Mouse (Mus musculus) MEL (cell line): Measurements from ENCODE around the gene Sdr39u1. TPM values are rescaled to one million over a fixed set of nuclear protein-coding genes. Genes with fewer than 3 reads are reported as not detected.

Source experiments
- DNase-seq: peaks from one replicate; pipeline ENCODE4 v3.0.0; 2011; ENCODE audit warnings: low read depth, low spot score
- H3K27ac ChIP-seq: 2 replicates; pipeline ENCODE4 v1.5.1; 2012; ENCODE audit warnings: low read depth, mild to moderate bottlenecking, control low read depth, low read length, moderate library complexity; ENCODE audit not compliant: control insufficient read depth
- H3K27me3 ChIP-seq, 2 experiments: fragments of 150-350 bp in 1 of 2; sonication (generic) in 1 of 2; 2 replicates each; pipeline ENCODE4 v1.6.1; 2012; ENCODE audit warnings: low read length in 2 of 2, mild to moderate bottlenecking in 2 of 2, improper control_type of control experiment in 1 of 2, moderate library complexity in 1 of 2; ENCODE audit not compliant: insufficient read depth in 2 of 2, control insufficient read depth in 1 of 2
- H3K36me3 ChIP-seq, 2 experiments: 2 replicates each; pipeline ENCODE4 v1.6.1; 2012 to 2014; ENCODE audit warnings: low read length in 2 of 2, improper control_type of control experiment in 1 of 2, inconsistent platforms in 1 of 2, mild to moderate bottlenecking in 1 of 2; ENCODE audit not compliant: insufficient read depth in 2 of 2, control insufficient read depth in 1 of 2
- H3K4me1 ChIP-seq, 2 experiments: fragments of 150-350 bp in 1 of 2; sonication (generic) in 1 of 2; 2 replicates each; pipeline ENCODE4 v1.6.1; 2012; ENCODE audit warnings: low read length in 2 of 2, improper control_type of control experiment in 1 of 2, mild to moderate bottlenecking in 1 of 2; ENCODE audit not compliant: insufficient read depth in 2 of 2, control insufficient read depth in 1 of 2
- H3K4me3 ChIP-seq, 2 experiments: fragments of 150-350 bp in 1 of 2; sonication (generic) in 1 of 2; 2 replicates each; pipeline ENCODE4 v1.5.1; 2012; ENCODE audit warnings: low read depth in 2 of 2, low read length in 2 of 2, mild to moderate bottlenecking in 2 of 2, moderate library complexity in 2 of 2, control low read depth in 1 of 2, improper control_type of control experiment in 1 of 2; ENCODE audit not compliant: control insufficient read depth in 1 of 2, insufficient read depth in 1 of 2
- H3K79me2 ChIP-seq: 2 replicates; pipeline ENCODE4 v1.6.1; 2012; ENCODE audit warnings: mild to moderate bottlenecking, low read length, moderate library complexity; ENCODE audit not compliant: control insufficient read depth, poor library complexity, insufficient read depth
- H3K9ac ChIP-seq: 2 replicates; pipeline ENCODE4 v1.6.1; 2012; ENCODE audit warnings: low read depth, mild to moderate bottlenecking, control low read depth, low read length, moderate library complexity; ENCODE audit not compliant: control insufficient read depth, poor library complexity, severe bottlenecking
- H3K9me3 ChIP-seq: fragments of 150-350 bp; sonication (generic); replicated peaks from 2 replicates; pipeline ENCODE4 v1.6.1; 2012; ENCODE audit warnings: mild to moderate bottlenecking, low read length, improper control_type of control experiment, moderate library complexity; ENCODE audit not compliant: insufficient read depth
- BHLHE40 ChIP-seq: IDR thresholded peaks from 2 replicates; pipeline ENCODE4 v1.6.1; 2012; ENCODE audit warnings: low read depth, mild to moderate bottlenecking, inconsistent platforms, low read length, improper control_type of control experiment, borderline replicate concordance
- CHD1 ChIP-seq: IDR thresholded peaks from 2 replicates; pipeline ENCODE4 v1.6.1; 2012; ENCODE audit warnings: low read depth, mild to moderate bottlenecking, inconsistent platforms, low read length, improper control_type of control experiment
- E2F4 ChIP-seq: IDR thresholded peaks from 2 replicates; pipeline ENCODE4 v1.6.1; 2011; ENCODE audit warnings: low read depth, low read length, improper control_type of control experiment, borderline replicate concordance
- ELF1 ChIP-seq: IDR thresholded peaks from 2 replicates; pipeline ENCODE4 v1.6.1; 2014; ENCODE audit warnings: low read depth, mild to moderate bottlenecking, inconsistent platforms, low read length, improper control_type of control experiment, moderate library complexity
- EP300 ChIP-seq, 2 experiments: IDR thresholded peaks; 2 replicates each; pipeline ENCODE4 v1.6.1; 2011; ENCODE audit warnings: improper control_type of control experiment in 2 of 2, low read length in 2 of 2, low read depth in 1 of 2, mild to moderate bottlenecking in 1 of 2
- ETS1 ChIP-seq: IDR thresholded peaks from 2 replicates; pipeline ENCODE4 v1.6.1; 2012; ENCODE audit warnings: low read depth, mild to moderate bottlenecking, inconsistent platforms, low read length, improper control_type of control experiment, moderate library complexity
- GATA1 ChIP-seq: IDR thresholded peaks from 2 replicates; pipeline ENCODE4 v1.6.1; 2011; ENCODE audit warnings: low read depth, low read length, improper control_type of control experiment
- JUND ChIP-seq: IDR thresholded peaks from 2 replicates; pipeline ENCODE4 v1.6.1; 2011; ENCODE audit warnings: low read depth, mild to moderate bottlenecking, improper control_type of control experiment, low read length
- MAFK ChIP-seq: IDR thresholded peaks from 2 replicates; pipeline ENCODE4 v1.6.1; 2011; ENCODE audit warnings: low read depth, mild to moderate bottlenecking, low read length, improper control_type of control experiment, borderline replicate concordance
- MXI1 ChIP-seq: IDR thresholded peaks from 2 replicates; pipeline ENCODE4 v1.6.1; 2011; ENCODE audit warnings: mild to moderate bottlenecking, low read depth, low read length, improper control_type of control experiment
- MYB ChIP-seq: IDR thresholded peaks from 2 replicates; pipeline ENCODE4 v1.6.1; 2011; ENCODE audit warnings: mild to moderate bottlenecking, low read depth, low read length, improper control_type of control experiment
- MYC ChIP-seq: IDR thresholded peaks from 2 replicates; pipeline ENCODE4 v1.6.1; 2011; ENCODE audit warnings: low read depth, mild to moderate bottlenecking, low read length, improper control_type of control experiment, moderate library complexity
- NELFE ChIP-seq: IDR thresholded peaks from 2 replicates; pipeline ENCODE4 v1.6.1; 2011; ENCODE audit warnings: low read depth, low read length, improper control_type of control experiment
- NRF1 ChIP-seq: IDR thresholded peaks from 2 replicates; pipeline ENCODE4 v1.6.1; 2014; ENCODE audit warnings: low read depth, mild to moderate bottlenecking, inconsistent platforms, low read length, improper control_type of control experiment, moderate library complexity; ENCODE audit not compliant: poor library complexity, insufficient read depth, severe bottlenecking
- POLR2AphosphoS5 ChIP-seq: IDR thresholded peaks from 2 replicates; pipeline ENCODE4 v1.6.1; 2012; ENCODE audit warnings: low read depth, borderline replicate concordance, mild to moderate bottlenecking, inconsistent platforms, low read length, moderate library complexity, mixed read lengths
- RCOR1 ChIP-seq: IDR thresholded peaks from 2 replicates; pipeline ENCODE4 v1.6.1; 2012; ENCODE audit warnings: low read depth, mild to moderate bottlenecking, inconsistent platforms, low read length, improper control_type of control experiment
- SIN3A ChIP-seq: IDR thresholded peaks from 2 replicates; pipeline ENCODE4 v1.6.1; 2012; ENCODE audit warnings: low read length, improper control_type of control experiment, inconsistent platforms
- TBP ChIP-seq: IDR thresholded peaks from 2 replicates; pipeline ENCODE4 v1.8.0; 2011; ENCODE audit warnings: low read depth, low read length, improper control_type of control experiment
- UBTF ChIP-seq: IDR thresholded peaks from 2 replicates; pipeline ENCODE4 v1.6.1; 2012; ENCODE audit warnings: low read depth, mild to moderate bottlenecking, inconsistent platforms, low read length, improper control_type of control experiment, moderate library complexity, borderline replicate concordance; ENCODE audit not compliant: insufficient read depth
- USF2 ChIP-seq, 2 experiments: IDR thresholded peaks; 2 replicates each; pipeline ENCODE4 v1.6.1; 2011 to 2012; ENCODE audit warnings: improper control_type of control experiment in 2 of 2, low read length in 2 of 2, borderline replicate concordance in 1 of 2, inconsistent platforms in 1 of 2, low read depth in 1 of 2, mild to moderate bottlenecking in 1 of 2; ENCODE audit not compliant: insufficient read depth in 1 of 2
- ZC3H11A ChIP-seq: IDR thresholded peaks from 2 replicates; pipeline ENCODE4 v1.6.1; 2012; ENCODE audit warnings: low read depth, mild to moderate bottlenecking, inconsistent platforms, low read length, improper control_type of control experiment
- ZKSCAN1 ChIP-seq: IDR thresholded peaks from 2 replicates; pipeline ENCODE4 v1.6.1; 2012; ENCODE audit warnings: low read depth, mild to moderate bottlenecking, inconsistent platforms, low read length, improper control_type of control experiment, moderate library complexity
- ZMIZ1 ChIP-seq: IDR thresholded peaks from 2 replicates; pipeline ENCODE4 v1.6.1; 2012; ENCODE audit warnings: low read depth, mild to moderate bottlenecking, inconsistent platforms, low read length, improper control_type of control experiment, moderate library complexity
- ZNF384 ChIP-seq: IDR thresholded peaks from 2 replicates; pipeline ENCODE4 v1.6.1; 2012; ENCODE audit warnings: low read depth, mild to moderate bottlenecking, inconsistent platforms, low read length, improper control_type of control experiment
- polyA plus RNA-seq, 2 experiments: library from polyadenylated mRNA; stranded (reverse) in 1 of 2; unstranded in 1 of 2; fragments of >175 nt in 1 of 2; fragments of >200 nt in 1 of 2; gene quantifications; 2 replicates each; pipeline versions ENCODE4 v1.2.1 to v1.2.4; 2012; ENCODE audit warnings: low replicate concordance in 2 of 2, low read depth in 1 of 2; ENCODE audit not compliant: insufficient read length in 2 of 2, insufficient read depth in 1 of 2, missing spikeins in 1 of 2
- total RNA-seq: library from RNA; depleted of rRNA; stranded (reverse); fragments of 300-350 nt; gene quantifications from 2 replicates; pipeline ENCODE4 v1.2.3, GENCODE M21; 2012

Gene Sdr39u1
- total and polyA plus RNA-seq, 3 experiments, result 1.1 to 2.3 TPM; not detected in 1

DNA sequence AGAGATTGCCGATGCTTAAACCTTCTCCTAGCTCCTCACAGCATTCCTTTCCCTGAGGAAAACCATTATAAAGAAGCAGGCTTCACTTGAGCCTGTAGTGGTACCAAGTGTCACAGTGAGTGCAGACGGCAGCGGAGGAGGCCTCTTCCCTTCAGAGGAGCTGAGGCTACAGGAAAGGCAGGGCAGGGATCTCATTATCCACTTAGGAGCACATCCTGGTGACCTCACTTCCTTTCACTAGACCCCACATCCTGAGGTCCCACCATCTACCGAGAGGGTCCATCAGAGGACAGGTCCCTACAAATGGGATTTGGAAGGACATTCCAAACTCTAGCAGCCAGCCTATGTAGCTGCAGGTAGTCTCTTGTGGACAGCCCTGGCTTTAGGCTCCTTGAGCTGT lies 42.5 kb downstream of the Sdr39u1 start:
- Histone ChIP-seq H3K36me3 (no peaks in the 10 kb centered on the region), H3K9ac (no peak overlapping the region), H3K4me3 (no peak overlapping the region), H3K79me2 (no peaks in the 10 kb centered on the region), H3K27ac (no peak overlapping the region), H3K27me3 (peaks cover 5 to 26% of the 10 kb centered on the region in 2 experiments), H3K9me3 (no peaks in the 10 kb centered on the region), H3K4me1 (no peaks in the 10 kb centered on the region)
- DNase-seq, result no peak
- TF ChIP-seq ZKSCAN1 (no peak), EP300 (IDR thresholded peaks at IDR 0.05; ENCODE audit: low read depth in 1 of 2, low read length in 2 of 2) (no peak), USF2 (IDR thresholded peaks at IDR 0.05; ENCODE audit: borderline replicate concordance in 1 of 2, insufficient read depth in 1 of 2, low read depth in 1 of 2, low read length in 2 of 2) (no peak), NELFE (no peak), TBP (no peak), NRF1 (no peak), SIN3A (no peak), ZC3H11A (no peak)

DNA sequence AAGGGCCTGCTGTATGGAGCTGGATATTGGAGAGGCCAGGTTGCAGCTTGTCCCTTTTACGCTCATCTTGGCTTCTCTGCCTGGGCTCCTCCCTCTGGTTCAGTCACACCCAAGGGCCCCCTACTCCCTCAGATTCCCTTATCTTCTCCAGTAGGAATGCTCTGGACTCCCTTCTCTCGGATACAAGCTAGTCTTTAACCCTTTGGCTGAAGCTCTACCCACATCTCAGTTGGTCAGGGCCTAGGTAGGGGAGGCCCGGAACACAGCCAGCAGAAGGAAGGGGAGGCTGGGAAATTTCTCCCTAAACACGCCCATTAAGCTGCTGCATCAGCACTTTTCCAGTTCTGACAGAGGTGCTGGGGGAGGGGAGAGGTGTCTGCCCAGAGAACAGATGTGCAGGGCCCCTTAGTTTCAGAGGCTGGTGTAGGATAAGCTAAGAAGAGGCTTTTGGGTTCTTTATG lies 45.0 kb downstream of the Sdr39u1 start:
- H3K27me3 ChIP-seq, result peaks cover 7 to 22% of the 10 kb centered on the region in 2 experiments

DNA sequence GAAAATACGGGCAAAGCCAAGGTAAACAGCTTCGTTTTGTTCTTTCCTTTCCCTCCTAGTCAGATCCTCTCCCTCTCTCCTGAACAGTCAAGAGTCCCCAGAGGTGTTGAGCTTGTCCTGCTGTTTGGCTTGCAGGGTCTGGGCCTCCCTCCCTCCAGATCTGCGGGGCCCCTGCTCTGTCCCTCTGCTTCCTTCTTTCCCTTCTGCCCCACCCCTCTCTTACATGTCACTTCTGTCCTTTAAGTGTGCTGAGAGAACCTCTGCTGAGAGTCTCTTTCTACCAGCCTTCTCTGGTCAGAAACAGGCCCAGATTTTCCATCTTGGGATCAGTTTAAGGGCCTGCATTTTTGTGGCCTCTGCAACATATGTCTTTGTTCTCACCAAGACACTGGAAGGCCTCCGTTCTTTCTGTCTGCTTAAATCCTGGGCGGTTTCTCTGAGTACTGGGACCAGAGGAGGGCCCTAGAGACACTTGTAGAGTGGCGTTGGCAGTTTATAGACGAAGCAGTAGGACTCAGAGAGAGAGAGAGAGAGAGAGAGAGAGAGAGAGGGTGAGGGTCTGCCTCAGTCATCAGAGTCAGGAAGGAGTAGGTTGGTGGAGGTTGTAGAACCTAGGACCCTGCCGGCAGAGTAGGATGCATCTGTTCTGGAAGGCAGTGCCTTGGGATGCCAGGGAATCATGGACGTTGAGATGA lies 45.5 kb downstream of the Sdr39u1 start:
- Histone ChIP-seq H3K9me3 (no peaks in the 10 kb centered on the region), H3K27me3 (peaks cover 7 to 22% of the 10 kb centered on the region in 2 experiments), H3K4me1 (no peaks in the 10 kb centered on the region), H3K36me3 (no peaks in the 10 kb centered on the region), H3K27ac (no peak overlapping the region), H3K4me3 (no peak overlapping the region), H3K79me2 (no peaks in the 10 kb centered on the region), H3K9ac (no peak overlapping the region)
- TF ChIP-seq GATA1 (no peak), ZC3H11A (no peak), MAFK (no peak), E2F4 (no peak), UBTF (no peak), ELF1 (no peak), ZMIZ1 (no peak), ZNF384 (no peak), CHD1 (no peak), RCOR1 (no peak), MXI1 (no peak), MYB (no peak), POLR2AphosphoS5 (no peak), BHLHE40 (no peak), EP300 (IDR thresholded peaks at IDR 0.05; ENCODE audit: low read depth in 1 of 2, low read length in 2 of 2) (no peak), MYC (no peak), ETS1 (no peak), JUND (no peak)
- DNase-seq, result no peak

More for the DNA sequence above, 45.0 kb downstream of the Sdr39u1 start:
- TF ChIP-seq NRF1, result no peak
- Histone ChIP-seq H3K9ac (no peak overlapping the region), H3K4me3 (no peak overlapping the region), H3K4me1 (no peaks in the 10 kb centered on the region), H3K36me3 (no peaks in the 10 kb centered on the region), H3K9me3 (no peaks in the 10 kb centered on the region), H3K27ac (no peak overlapping the region), H3K79me2 (no peaks in the 10 kb centered on the region)
- no peak for DNase-seq
